ENCODE assay signal across 8 mouse cellular contexts in the genomic region with DNA sequence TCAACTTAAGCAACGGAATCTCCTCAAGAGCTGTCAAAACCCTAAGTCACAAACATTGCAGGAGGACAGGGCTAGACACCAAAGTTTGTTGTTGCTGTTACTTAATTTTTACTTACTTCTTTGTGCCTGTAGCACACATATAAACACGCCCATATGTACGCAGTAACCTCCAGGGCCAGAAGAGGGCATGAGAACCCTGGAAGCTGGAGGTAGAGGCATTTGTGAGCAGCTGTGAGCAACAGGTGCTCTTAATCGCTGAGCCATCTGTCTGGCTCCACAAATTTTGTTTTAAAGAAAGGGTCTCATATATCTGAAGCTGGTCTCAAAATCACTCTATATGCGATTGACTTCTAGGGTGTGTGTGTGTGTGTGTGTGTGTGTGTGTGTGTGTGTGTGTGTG. TPM values are rescaled to one million over a fixed set of nuclear protein-coding genes. Genes with fewer than 3 reads are reported as not detected.
A peak's percentile ranks its signal among the peaks of the same experiment; 100 is the strongest.
DNase-seq lines count a peak whose midpoint lies in the region; ATAC-seq and TF ChIP-seq lines count a peak whose summit lies in the region.

No protein-coding gene starts in this region.

- no peaks in the 10 kb centered on the region for H3K36me3 ChIP-seq in kidney, embryonic 14.5 days (ENCODE audit: control insufficient read depth, insufficient read depth, low read length)
- H3K36me3 ChIP-seq in midbrain, postnatal 0 days (ENCODE audit: insufficient read depth, low read length): no peaks in the 10 kb centered on the region

- 50% methylated on average over 5 of the region's 5 CpGs for WGBS in kidney, embryonic 14.5 days
- 51% methylated on average over 5 of the region's 5 CpGs for WGBS in midbrain, postnatal 0 days

- TF ChIP-seq CTCF in midbrain, postnatal 0 days (IDR thresholded peaks at IDR 0.05): peak; percentile 67

- no peak overlapping the region for H3K27ac ChIP-seq in kidney, embryonic 14.5 days (ENCODE audit: low read depth, low read length)
- no peak overlapping the region for H3K27ac ChIP-seq in midbrain, postnatal 0 days (ENCODE audit: low read depth, low read length)

- intact Hi-C loops in heart, postnatal 10 days (cut with DNase I): loop anchor here (5.0 kb wide), 1 partner anchor 208 kb away; a partner anchor contains a TSS
- intact Hi-C loops in heart, postnatal 36 days (cut with DNase I): loop anchor here (10.0 kb wide), 1 partner anchor 210 kb away; a partner anchor contains a TSS

- 0 out of 2 replicates have a peak, but pooled peaks cover 4% of the 10 kb centered on the region for H3K4me1 ChIP-seq in kidney, embryonic 14.5 days (ENCODE audit: control insufficient read depth, insufficient read depth, low read length)
- no peaks in the 10 kb centered on the region for H3K4me1 ChIP-seq in midbrain, postnatal 0 days (ENCODE audit: insufficient read depth, low read length)

- H3K4me3 ChIP-seq in kidney, embryonic 14.5 days (ENCODE audit: low read length): no peak overlapping the region
- H3K4me3 ChIP-seq in midbrain, postnatal 0 days (ENCODE audit: low read depth, low read length): no peak overlapping the region

- no peaks in the 10 kb centered on the region for H3K27me3 ChIP-seq in kidney, embryonic 14.5 days (ENCODE audit: control insufficient read depth, insufficient read depth, low read length)
- H3K27me3 ChIP-seq in midbrain, postnatal 0 days (ENCODE audit: insufficient read depth, low read length): no peaks in the 10 kb centered on the region

- no peaks in the 10 kb centered on the region for H3K9me3 ChIP-seq in kidney, embryonic 14.5 days (ENCODE audit: control insufficient read depth, low read length)
- H3K9me3 ChIP-seq in midbrain, postnatal 0 days (ENCODE audit: low read length): no peaks in the 10 kb centered on the region

- no peak overlapping the region for H3K4me2 ChIP-seq in kidney, embryonic 14.5 days (replicated peaks; ENCODE audit: low read depth, low read length)
- H3K4me2 ChIP-seq in midbrain, postnatal 0 days (ENCODE audit: low read depth, low read length, poor library complexity, severe bottlenecking): no peak overlapping the region

- peak; percentile 41; the same call in 1 of the 2 replicates for ATAC-seq in kidney, embryonic 14.5 days (ENCODE audit: low FRiP score, low TSS enrichment)
- no peak for ATAC-seq in midbrain, postnatal 0 days (ENCODE audit: low FRiP score)

- no peak overlapping the region for H3K9ac ChIP-seq in kidney, embryonic 14.5 days (ENCODE audit: low read depth, low read length)
- H3K9ac ChIP-seq in midbrain, postnatal 0 days (replicated peaks; ENCODE audit: low read length, poor library complexity, severe bottlenecking): no peak overlapping the region

- peak; percentile 36 to 45 for DNase-seq in heart, postnatal 10 days
- DNase-seq in heart, postnatal 36 days: no peak
- DNase-seq in CD4-positive helper T cell, adult 2 months (ENCODE audit: low read depth, low spot score): peak; percentile 59
- peak; percentile 48 for DNase-seq in brain, adult 2 months (ENCODE audit: low read depth, low spot score)
- DNase-seq in midbrain, postnatal 0 days (ENCODE audit: low spot score): peak; percentile 54
- no peak for DNase-seq in gastrocnemius, adult 8-10 months (ENCODE audit: low spot score in 2 of 2)
- no peak for DNase-seq in urinary bladder, postnatal 10 days (ENCODE audit: low spot score)

RNA-seq across cellular contexts. Expression of a gene that starts 3.2 kb away (rescaled TPM):
- total RNA-seq in heart, postnatal 10 days (2021): 1 to 10 TPM; 4.4 to 5.5 TPM
- total RNA-seq in heart, postnatal 36 days (2021): 1 to 10 TPM; 3.2 to 4.1 TPM
- polyA plus RNA-seq in kidney, embryonic 14.5 days (2014; fragmentation: Nextera tagmentation; extraction: Ambion mirVana): 3.7 and 4.4 TPM in 2 replicates
- total RNA-seq in midbrain, postnatal 0 days (2014; rRNA removed): 1.8 and 2.2 TPM in 2 replicates
- polyA plus RNA-seq in midbrain, postnatal 0 days (2015; fragmentation: Nextera tagmentation; extraction: Ambion mirVana): 3.1 and 3.6 TPM in 2 replicates
- 1 to 10 TPM; 2.0 to 3.2 (median 2.7) TPM for total RNA-seq in gastrocnemius, adult 8-10 months (2022)

RNA-seq across cellular contexts. Expression of a gene that starts 6.4 kb away (rescaled TPM):
- total RNA-seq in heart, postnatal 10 days (2021): under 1 TPM in 1 of 2 experiments, not detected in 1; 0.17 TPM
- not detected for total RNA-seq in heart, postnatal 36 days (2021)
- not detected in 2 replicates for polyA plus RNA-seq in kidney, embryonic 14.5 days (2014; fragmentation: Nextera tagmentation; extraction: Ambion mirVana)
- 0.47 and 0.55 TPM in 2 replicates for total RNA-seq in midbrain, postnatal 0 days (2014; rRNA removed)
- 0.64 and 0.68 TPM in 2 replicates for polyA plus RNA-seq in midbrain, postnatal 0 days (2015; fragmentation: Nextera tagmentation; extraction: Ambion mirVana)
- not detected for total RNA-seq in gastrocnemius, adult 8-10 months (2022)

RNA-seq across cellular contexts. Expression of a gene that starts 28.6 kb away (rescaled TPM):
- total RNA-seq in heart, postnatal 10 days (2021): 10 to 100 TPM; 25.7 to 27.2 TPM
- 10 to 100 TPM; 30.3 to 31.3 TPM for total RNA-seq in heart, postnatal 36 days (2021)
- 27.9 and 47.9 TPM in 2 replicates for polyA plus RNA-seq in kidney, embryonic 14.5 days (2014; fragmentation: Nextera tagmentation; extraction: Ambion mirVana)
- 85.5 and 106 TPM in 2 replicates for total RNA-seq in midbrain, postnatal 0 days (2014; rRNA removed)
- 57.1 and 58.3 TPM in 2 replicates for polyA plus RNA-seq in midbrain, postnatal 0 days (2015; fragmentation: Nextera tagmentation; extraction: Ambion mirVana)
- total RNA-seq in gastrocnemius, adult 8-10 months (2022): 10 to 100 TPM; 39.0 to 44.5 (median 41.3) TPM

RNA-seq across cellular contexts. Expression of a gene that starts 35.9 kb away (rescaled TPM):
- 10 to 100 TPM; 27.1 to 28.3 TPM for total RNA-seq in heart, postnatal 10 days (2021)
- 10 to 100 TPM; 22.9 to 23.2 TPM for total RNA-seq in heart, postnatal 36 days (2021)
- polyA plus RNA-seq in kidney, embryonic 14.5 days (2014; fragmentation: Nextera tagmentation; extraction: Ambion mirVana): 29.3 and 39.9 TPM in 2 replicates
- total RNA-seq in midbrain, postnatal 0 days (2014; rRNA removed): 93.8 and 116 TPM in 2 replicates
- polyA plus RNA-seq in midbrain, postnatal 0 days (2015; fragmentation: Nextera tagmentation; extraction: Ambion mirVana): 108 and 117 TPM in 2 replicates
- total RNA-seq in gastrocnemius, adult 8-10 months (2022): 10 to 100 TPM; 21.5 to 23.2 (median 22.0) TPM

RNA-seq across cellular contexts. Expression of a gene that starts 50.9 kb away (rescaled TPM):
- total RNA-seq in heart, postnatal 10 days (2021): 10 to 100 TPM; 12.9 to 13.8 TPM
- 10 to 100 TPM in 1 of 2 experiments, 1 to 10 TPM in 1; 8.1 to 14.3 TPM for total RNA-seq in heart, postnatal 36 days (2021)
- 21.0 and 25.6 TPM in 2 replicates for polyA plus RNA-seq in kidney, embryonic 14.5 days (2014; fragmentation: Nextera tagmentation; extraction: Ambion mirVana)
- total RNA-seq in midbrain, postnatal 0 days (2014; rRNA removed): 57.0 and 57.5 TPM in 2 replicates
- 35.5 and 36.8 TPM in 2 replicates for polyA plus RNA-seq in midbrain, postnatal 0 days (2015; fragmentation: Nextera tagmentation; extraction: Ambion mirVana)
- 1 to 10 TPM; 5.8 to 9.8 (median 7.9) TPM for total RNA-seq in gastrocnemius, adult 8-10 months (2022)

Comparison
In these comparisons a context has a peak if more than half of its experiments do, and no peak if none do; other contexts are left out.
1. DNase-seq: peak in heart, postnatal 10 days (2 of 2), CD4-positive helper T cell, adult 2 months (single experiment), brain, adult 2 months (single experiment) and midbrain, postnatal 0 days (single experiment); none in heart, postnatal 36 days (0 of 2), gastrocnemius, adult 8-10 months (0 of 2) and urinary bladder, postnatal 10 days (single experiment).